Mouse (Mus musculus) bone marrow, adult 2 months (tissue): ENCODE measurements at regions not wholly inside any gene's neighbourhood (a gene's known extent, or its start where the extent isn't known, plus 50 kb on each side); places are given as distances from the start of the nearest gene placed in this dataset.

ENCODE experiments used
- CTCF ChIP-seq: fragments of 200-500 bp; IDR thresholded peaks from 2 replicates; pipeline ENCODE4 v1.5.1; 2011; ENCODE audit warnings: low read length, control low read depth; ENCODE audit not compliant: control insufficient read depth, insufficient read depth
- POLR2A ChIP-seq: fragments of 200-500 bp; IDR thresholded peaks from 2 replicates; pipeline ENCODE4 v1.6.1; 2011; ENCODE audit warnings: low read depth, mild to moderate bottlenecking, control low read depth, low read length, borderline replicate concordance; ENCODE audit not compliant: control insufficient read depth

DNA sequence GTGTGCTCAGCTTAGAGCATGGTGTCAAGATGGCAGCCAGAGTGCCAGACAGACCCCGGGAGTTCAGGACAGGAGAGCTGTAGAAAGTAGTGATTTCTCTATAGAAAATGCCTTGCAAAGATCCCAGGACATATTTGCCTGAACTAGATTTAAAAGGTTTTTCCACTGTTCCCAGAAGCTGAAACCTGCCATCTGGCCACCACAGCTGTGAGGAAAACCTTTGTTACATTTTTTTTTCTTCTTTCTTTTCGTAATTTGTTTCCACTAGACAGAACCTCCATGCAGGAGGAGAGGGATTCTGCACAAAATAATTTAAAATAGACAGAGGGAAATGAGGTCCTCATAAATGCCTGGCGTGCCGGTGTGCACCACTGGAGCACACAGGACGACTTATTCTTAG is 489.6 kb downstream of the Etnk1 start:
- TF ChIP-seq CTCF (no peak), POLR2A (no peak)
